Mouse (Mus musculus) liver, embryonic 16.5 days (tissue): ENCODE measurements around the gene Ociad1. TPM values are rescaled to one million over a fixed set of nuclear protein-coding genes. Genes with fewer than 3 reads are reported as not detected.

Source experiments
- ATAC-seq: fragments of 200-750 bp; cut with Nextera tagmentation; 2 replicates; pipeline ENCODE4 v1.8.0; 2017; ENCODE audit warnings: low read depth, mild to moderate bottlenecking, moderate number of reproducible peaks, moderate library complexity
- H3K27ac ChIP-seq: fragments of 300-500 bp; sonication (generic); 2 replicates; pipeline ENCODE4 v1.5.1; 2014; ENCODE audit warnings: mild to moderate bottlenecking, low read length
- H3K27me3 ChIP-seq: fragments of 300-500 bp; sonication (generic); 2 replicates; pipeline ENCODE4 v1.6.1; 2014; ENCODE audit warnings: low read depth, low read length, mixed read lengths; ENCODE audit not compliant: control insufficient read depth, insufficient read depth
- H3K36me3 ChIP-seq: fragments of 300-500 bp; sonication (generic); 2 replicates; pipeline ENCODE4 v1.6.1; 2014; ENCODE audit warnings: mild to moderate bottlenecking; ENCODE audit not compliant: control insufficient read depth, insufficient read depth
- H3K4me1 ChIP-seq: fragments of 300-500 bp; sonication (generic); 2 replicates; pipeline ENCODE4 v1.6.1; 2014; ENCODE audit warnings: low read depth, low read length, mixed read lengths; ENCODE audit not compliant: control insufficient read depth
- H3K4me2 ChIP-seq: fragments of 300-500 bp; sonication (generic); 2 replicates; pipeline ENCODE4 v1.6.1; 2014; ENCODE audit warnings: low read depth, low read length, mixed read lengths
- H3K4me3 ChIP-seq: fragments of 300-500 bp; sonication (generic); 2 replicates; pipeline ENCODE4 v1.5.1; 2014; ENCODE audit warnings: low read depth, mild to moderate bottlenecking, low read length
- H3K9ac ChIP-seq: fragments of 300-500 bp; sonication (generic); 2 replicates; pipeline ENCODE4 v1.6.1; 2014; ENCODE audit warnings: low read depth, low read length
- H3K9me3 ChIP-seq: fragments of 300-500 bp; sonication (generic); replicated peaks from 2 replicates; pipeline ENCODE4 v1.6.1; 2016; ENCODE audit warnings: low read length; ENCODE audit not compliant: control insufficient read depth
- WGBS: fragments of 180-500 bp; shearing (Covaris S2); extraction: QIAGEN DNeasy Blood & Tissue Kit; methylation state at CpG from one replicate; pipeline ENCODE4 v1.1.7; 2014; ENCODE audit not compliant: insufficient replicate concordance; 5-methylcytosine and 5-hydroxymethylcytosine counted together
- polyA plus RNA-seq: library from polyadenylated mRNA; unstranded; fragments of >200 nt; fragmentation: Nextera tagmentation; extraction: Ambion mirVana; gene quantifications from 2 replicates; pipeline ENCODE4 v1.2.1, GENCODE M21; 2015

Ociad1 gene
- polyA plus RNA-seq, 1 experiment from 2014 or later, result 108 TPM

DNA sequence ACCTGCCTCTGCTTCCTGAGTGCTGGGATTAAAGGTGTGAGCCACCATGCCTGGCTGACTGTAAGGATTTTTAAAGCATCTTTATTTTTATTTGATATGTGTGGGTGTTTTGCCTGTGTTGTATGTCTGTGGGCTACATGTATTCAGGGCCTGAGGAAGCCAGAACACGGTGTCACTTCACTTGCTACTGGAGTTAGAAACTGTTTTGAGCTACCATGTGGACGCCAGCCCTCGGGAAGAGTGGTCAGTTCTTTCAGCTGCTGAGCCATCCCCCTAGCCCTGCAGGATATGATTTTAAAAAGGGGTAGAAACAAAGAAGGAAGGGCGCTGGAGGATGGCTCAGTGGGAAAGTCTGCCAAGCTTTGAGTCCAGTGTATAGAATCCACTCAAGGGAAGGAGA, 3.3 kb downstream of the Ociad1 start:
- Histone ChIP-seq H3K4me1 (peaks cover 19% of the 10 kb centered on the region), H3K27ac (no peak overlapping the region), H3K9ac (no peak overlapping the region), H3K4me3 (no peak overlapping the region), H3K36me3 (peaks cover 20% of the 10 kb centered on the region), H3K27me3 (no peaks in the 10 kb centered on the region), H3K4me2 (no peak overlapping the region), H3K9me3 (no peaks in the 10 kb centered on the region)
- ATAC-seq, result no peak
- WGBS, result 85% methylated on average over 4 of the region's 4 CpGs

DNA sequence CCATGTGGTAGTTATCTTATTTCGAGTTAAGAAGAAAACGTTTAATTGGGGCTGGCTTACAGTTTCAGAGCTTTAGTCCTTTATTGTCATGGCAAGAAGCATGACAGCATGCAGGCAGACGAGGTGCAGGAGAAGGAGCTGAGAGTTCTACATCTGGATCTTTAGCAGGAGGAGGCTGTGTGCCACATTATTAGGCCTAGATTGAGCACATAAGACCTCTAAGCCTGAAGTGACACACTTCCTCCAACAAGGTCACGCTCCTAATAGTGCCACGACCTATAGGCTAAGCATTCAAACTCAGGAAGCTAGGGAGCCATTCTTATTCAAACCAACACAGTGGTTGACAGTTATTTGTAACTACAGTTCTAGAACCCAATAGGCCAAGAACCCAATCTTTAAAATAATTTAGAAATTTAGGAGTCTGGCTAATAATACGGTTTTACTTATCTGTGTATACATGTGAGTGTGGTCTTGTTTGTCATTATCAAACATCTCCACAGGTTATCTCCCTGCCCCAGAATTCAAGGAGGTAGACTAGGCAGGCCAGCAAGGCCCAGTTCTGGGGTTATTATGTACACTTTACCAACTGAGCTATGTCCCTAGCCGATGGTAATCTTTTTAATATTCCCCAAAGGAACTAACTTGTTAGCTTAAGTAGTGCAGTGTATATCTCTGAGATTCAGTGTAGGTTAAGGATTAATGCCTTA, 9.2 kb downstream of the Ociad1 start:
- H3K27me3 ChIP-seq, result no peaks in the 10 kb centered on the region
- WGBS, result 57% methylated on average over 7 of the region's 7 CpGs
- peaks cover 34% of the 10 kb centered on the region for H3K36me3 ChIP-seq
- ATAC-seq, result peak; percentile 86
- no peak overlapping the region for H3K4me3 ChIP-seq
- no peaks in the 10 kb centered on the region for H3K9me3 ChIP-seq
- peak overlapping the region; percentile 35 for H3K27ac ChIP-seq
- H3K9ac ChIP-seq, result no peak overlapping the region
- no peak overlapping the region for H3K4me2 ChIP-seq
- peaks cover 19% of the 10 kb centered on the region for H3K4me1 ChIP-seq

DNA sequence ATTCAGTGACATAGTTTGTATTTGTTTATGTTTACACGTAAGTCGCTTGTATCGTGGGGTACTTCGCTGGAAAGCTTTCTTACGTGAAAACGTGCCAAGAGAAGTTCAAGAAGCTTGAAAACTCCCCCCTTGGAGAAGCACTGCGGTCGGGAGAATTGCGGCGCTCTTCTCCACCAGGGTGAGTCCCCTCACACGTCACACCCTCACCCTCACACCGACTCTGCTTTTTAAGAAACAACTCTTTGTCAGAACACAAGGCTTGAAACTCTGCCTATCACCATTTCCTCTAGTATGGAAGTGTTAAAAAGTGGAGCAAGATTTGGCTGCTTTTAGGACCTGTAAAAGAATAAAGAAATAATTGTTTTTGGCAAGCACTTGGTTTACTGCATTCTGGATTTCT, 11.9 kb downstream of the Ociad1 start:
- H3K36me3 ChIP-seq, result peaks cover 49% of the 10 kb centered on the region
- H3K27me3 ChIP-seq, result no peaks in the 10 kb centered on the region
- whole genome bisulfite sequencing, result 90% methylated on average over 12 of the region's 12 CpGs
- H3K4me1 ChIP-seq, result peaks cover 15% of the 10 kb centered on the region
- H3K9ac ChIP-seq, result no peak overlapping the region
- no peaks in the 10 kb centered on the region for H3K9me3 ChIP-seq
- H3K4me3 ChIP-seq, result no peak overlapping the region
- no peak overlapping the region for H3K4me2 ChIP-seq
- H3K27ac ChIP-seq, result no peak overlapping the region
- ATAC-seq, result no peak

DNA sequence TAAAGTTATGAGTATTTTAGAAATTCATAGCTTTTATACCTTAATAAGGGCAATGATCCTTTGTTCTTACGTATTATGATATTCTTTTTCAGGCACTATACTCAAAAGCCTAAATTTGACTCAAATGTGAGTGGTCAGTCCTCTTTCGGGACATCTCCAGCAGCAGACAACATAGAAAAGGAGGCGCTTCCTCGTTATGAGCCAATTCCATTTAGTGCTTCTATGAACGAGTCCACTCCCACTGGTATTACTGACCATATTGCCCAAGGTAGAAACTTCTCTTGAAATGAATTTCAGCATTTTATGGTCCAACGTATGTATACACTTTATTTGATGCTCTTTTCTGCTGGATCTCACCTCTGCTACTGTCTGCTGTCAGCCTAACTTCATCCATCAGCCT, 13.9 kb downstream of the Ociad1 start:
- peaks cover 20% of the 10 kb centered on the region for H3K4me1 ChIP-seq
- no peak for ATAC-seq
- H3K36me3 ChIP-seq, result peaks cover 45% of the 10 kb centered on the region
- H3K9ac ChIP-seq, result no peak overlapping the region
- no peak overlapping the region for H3K4me3 ChIP-seq
- H3K27me3 ChIP-seq, result no peaks in the 10 kb centered on the region
- no peaks in the 10 kb centered on the region for H3K9me3 ChIP-seq
- H3K27ac ChIP-seq, result no peak overlapping the region
- 88% methylated on average over 6 of the region's 6 CpGs for WGBS
- no peak overlapping the region for H3K4me2 ChIP-seq

DNA sequence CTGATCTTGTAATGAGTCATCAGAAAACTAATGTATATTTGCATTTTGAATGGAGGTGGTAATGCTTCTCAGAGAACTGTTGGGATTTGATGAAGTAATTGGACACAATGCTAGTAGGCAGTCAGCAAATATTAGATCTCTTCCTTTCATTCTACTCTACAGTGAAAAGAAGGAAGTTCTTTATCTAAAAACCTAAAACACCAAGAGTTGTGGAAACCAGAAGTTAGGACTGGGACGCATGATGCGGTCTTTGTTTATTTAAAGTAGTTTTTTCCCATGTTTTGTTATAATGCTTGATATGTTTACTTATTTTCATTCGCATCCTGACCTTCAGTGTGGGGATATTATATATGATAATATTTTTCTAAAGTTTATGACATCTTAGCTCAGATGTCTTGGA, 14.7 kb downstream of the Ociad1 start:
- Histone ChIP-seq H3K4me1 (peaks cover 18% of the 10 kb centered on the region), H3K27ac (no peak overlapping the region), H3K27me3 (no peaks in the 10 kb centered on the region), H3K4me3 (no peak overlapping the region), H3K9me3 (no peaks in the 10 kb centered on the region), H3K36me3 (peaks cover 45% of the 10 kb centered on the region), H3K4me2 (no peak overlapping the region), H3K9ac (no peak overlapping the region)
- 89% methylated on average over 3 of the region's 3 CpGs for WGBS
- no peak for ATAC-seq

DNA sequence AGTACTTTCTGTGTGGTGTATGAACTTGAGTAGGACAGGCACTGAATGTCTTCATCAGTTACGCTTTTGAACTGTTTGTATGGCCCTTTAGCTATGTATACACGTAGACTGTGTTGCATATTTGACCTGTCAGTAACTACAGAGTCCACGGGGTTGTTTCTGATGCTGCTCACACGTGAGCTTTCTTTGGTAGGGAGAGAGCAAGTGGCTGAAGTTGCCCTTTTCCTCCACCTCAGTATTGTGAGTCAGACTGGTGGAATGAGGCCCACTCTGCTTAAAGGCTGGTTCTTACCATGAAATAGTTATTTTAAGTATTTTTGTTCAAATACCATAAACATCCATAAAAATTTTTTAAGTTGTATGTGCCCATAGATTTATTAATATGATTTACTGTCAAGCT, 16.9 kb downstream of the Ociad1 start:
- WGBS, result 83% methylated on average over 4 of the region's 4 CpGs
- H3K27me3 ChIP-seq, result no peaks in the 10 kb centered on the region
- H3K4me2 ChIP-seq, result no peak overlapping the region
- peaks cover 35% of the 10 kb centered on the region for H3K4me1 ChIP-seq
- ATAC-seq, result no peak
- H3K4me3 ChIP-seq, result no peak overlapping the region
- H3K9me3 ChIP-seq, result no peaks in the 10 kb centered on the region
- 0 out of 2 replicates have a peak overlapping the region, but pooled peaks have one; percentile 42 for H3K27ac ChIP-seq
- H3K9ac ChIP-seq, result no peak overlapping the region
- H3K36me3 ChIP-seq, result peaks cover 49% of the 10 kb centered on the region

DNA sequence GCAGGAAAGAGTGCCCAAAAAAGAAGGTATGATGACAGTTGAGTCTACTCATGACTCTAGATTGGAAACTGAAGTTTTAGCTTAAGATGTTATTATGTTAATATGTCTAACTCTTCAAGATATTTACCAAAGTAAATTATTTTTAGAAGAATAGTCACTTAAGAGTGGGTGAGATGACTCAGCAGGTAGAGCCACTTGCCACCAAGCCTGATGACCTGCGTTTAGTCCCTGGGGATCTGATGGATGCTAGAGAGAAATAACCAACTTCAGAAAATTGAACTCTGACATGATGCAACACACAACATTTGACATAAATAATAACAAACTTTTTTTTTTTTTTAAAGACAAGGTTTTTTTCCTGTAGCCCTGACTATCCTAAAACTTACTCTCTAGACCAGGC, 17.8 kb downstream of the Ociad1 start:
- WGBS, result 82% methylated on average over 1 of the region's 1 CpGs
- ATAC-seq, result no peak
- peaks cover 40% of the 10 kb centered on the region for H3K4me1 ChIP-seq
- H3K27ac ChIP-seq, result peak overlapping the region; percentile 90
- no peak overlapping the region for H3K9ac ChIP-seq
- no peak overlapping the region for H3K4me3 ChIP-seq
- peaks cover 48% of the 10 kb centered on the region for H3K36me3 ChIP-seq
- H3K4me2 ChIP-seq, result no peak overlapping the region
- no peaks in the 10 kb centered on the region for H3K9me3 ChIP-seq
- no peaks in the 10 kb centered on the region for H3K27me3 ChIP-seq

DNA sequence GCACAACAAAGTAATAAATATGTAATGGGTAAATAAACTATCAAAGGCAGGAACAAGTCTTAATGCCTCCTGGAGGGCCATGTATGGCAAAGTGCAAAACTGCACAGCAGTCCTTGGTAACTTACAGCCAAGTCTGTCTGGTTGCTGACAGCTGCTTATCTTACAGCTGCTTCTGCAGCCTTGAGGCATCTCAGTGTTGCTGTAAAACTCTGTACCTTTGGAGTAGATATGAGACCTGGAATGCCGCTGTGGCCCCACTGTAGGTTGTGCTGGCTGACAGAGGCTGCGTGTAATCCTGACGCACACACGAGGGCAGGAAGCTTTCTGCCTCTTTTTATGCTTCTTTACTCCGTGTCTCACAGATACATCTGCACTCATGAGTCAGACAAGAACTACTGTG, 18.9 kb downstream of the Ociad1 start:
- Histone ChIP-seq H3K36me3 (peaks cover 54% of the 10 kb centered on the region), H3K4me2 (peak overlapping the region; percentile 11; the same call in 1 of the 2 replicates), H3K4me1 (peaks cover 41% of the 10 kb centered on the region)

DNA sequence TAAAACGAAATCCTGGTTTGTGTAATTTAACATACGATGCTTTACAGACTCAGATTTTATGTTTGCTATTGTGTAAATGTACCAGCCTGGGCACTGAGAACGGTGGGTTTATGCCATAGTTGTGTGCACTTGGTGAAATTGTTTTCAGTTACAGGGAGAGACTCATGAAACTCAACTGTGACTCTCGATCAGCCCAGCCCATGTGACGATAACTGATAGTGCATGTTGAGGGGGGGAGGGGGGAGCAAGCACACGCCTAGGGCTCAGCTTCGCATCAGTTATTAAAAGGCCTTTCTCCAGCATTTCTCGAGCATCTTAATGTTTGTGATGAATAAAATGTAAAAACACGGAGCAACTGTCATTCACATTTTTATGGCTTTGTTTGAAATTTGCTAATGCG, 21.0 kb downstream of the Ociad1 start:
- H3K27ac ChIP-seq, result peak overlapping the region; percentile 88
- peaks cover 39% of the 10 kb centered on the region for H3K36me3 ChIP-seq
- peaks cover 41% of the 10 kb centered on the region for H3K4me1 ChIP-seq
- WGBS, result 45% methylated on average over 10 of the region's 10 CpGs
- H3K4me2 ChIP-seq, result peak overlapping the region; percentile 56
- no peaks in the 10 kb centered on the region for H3K27me3 ChIP-seq
- peak overlapping the region; percentile 16; the same call in 1 of the 2 replicates for H3K9ac ChIP-seq
- ATAC-seq, result peak; percentile 67
- no peaks in the 10 kb centered on the region for H3K9me3 ChIP-seq
- H3K4me3 ChIP-seq, result 0 out of 2 replicates have a peak overlapping the region, but pooled peaks have one; percentile 15

More for the DNA sequence above, 18.9 kb downstream of the Ociad1 start:
- WGBS, result 14% methylated on average over 5 of the region's 5 CpGs
- Histone ChIP-seq H3K9ac (no peak overlapping the region), H3K27ac (peak overlapping the region; percentile 90), H3K27me3 (no peaks in the 10 kb centered on the region), H3K4me3 (no peak overlapping the region), H3K9me3 (no peaks in the 10 kb centered on the region)
- peak; percentile 98 for ATAC-seq
